ENCODE assay signal across 27 mouse cellular contexts in genomic region chr11:97190992-97191391, GRCm38 (mm10). TPM values are rescaled to one million over a fixed set of nuclear protein-coding genes. Genes with fewer than 3 reads are reported as not detected.
DNase-seq lines count a peak whose midpoint lies in the region; ATAC-seq and TF ChIP-seq lines count a peak whose summit lies in the region.
"Had no signal": no experiment of that assay in that cellular context is flagged by ENCODE, and none has a peak within 500 bp of the region (broad histone marks: within the 10 kb centered on the region; RNA-seq: fewer than 3 reads in every experiment).

No protein-coding gene starts in this region.

- TF ChIP-seq CTCF in MEL (IDR thresholded peaks at IDR 0.05 in 2 of 3, conservative IDR thresholded peaks at IDR 0.05 in 1 of 3; ENCODE audit: control insufficient read depth in 1 of 3, insufficient read depth in 1 of 3, low read depth in 2 of 3, low read length in 3 of 3, poor library complexity in 1 of 3, severe bottlenecking in 1 of 3), result no peak

- peaks cover 23% of the 10 kb centered on the region for H3K79me2 ChIP-seq in MEL (ENCODE audit: control insufficient read depth, insufficient read depth, low read length, poor library complexity)

- TF ChIP-seq EP300 in MEL (IDR thresholded peaks at IDR 0.05; ENCODE audit: low read depth in 1 of 2, low read length in 2 of 2), result no peak

- 86% methylated on average over 6 of the region's 6 CpGs for WGBS in kidney, embryonic 14.5 days

- H3K4me2 ChIP-seq in kidney, embryonic 14.5 days (replicated peaks; ENCODE audit: low read depth, low read length), result no peak overlapping the region
- H3K4me2 ChIP-seq: embryonic facial prominence, embryonic 15.5 days; hindbrain, embryonic 15.5 days; intestine, embryonic 15.5 days; lung, embryonic 14.5 days; midbrain, embryonic 15.5 days; neural tube, embryonic 13.5 days; stomach, embryonic 15.5 days had no signal

- H3K27me3 ChIP-seq in kidney, embryonic 14.5 days (ENCODE audit: control insufficient read depth, insufficient read depth, low read length), result no peaks in the 10 kb centered on the region
- no peaks in the 10 kb centered on the region for H3K27me3 ChIP-seq in MEL (ENCODE audit: control insufficient read depth in 1 of 2, insufficient read depth in 2 of 2, low read length in 2 of 2)
- H3K27me3 ChIP-seq: embryonic facial prominence, embryonic 15.5 days; hindbrain, embryonic 15.5 days; intestine, embryonic 15.5 days; liver, embryonic 13.5 days; midbrain, embryonic 15.5 days; neural tube, embryonic 13.5 days; stomach, embryonic 15.5 days had no signal

- peaks cover 5% of the 10 kb centered on the region; the same call in 1 of the 2 replicates for H3K36me3 ChIP-seq in kidney, embryonic 14.5 days (ENCODE audit: control insufficient read depth, insufficient read depth, low read length)
- peaks cover 4 to 16% of the 10 kb centered on the region in 2 experiments; a peak in 3 of 4 replicates for H3K36me3 ChIP-seq in MEL (ENCODE audit: control insufficient read depth in 1 of 2, insufficient read depth in 2 of 2, low read length in 2 of 2)
- H3K36me3 ChIP-seq: hindbrain, embryonic 15.5 days; intestine, embryonic 15.5 days; midbrain, embryonic 15.5 days; neural tube, embryonic 13.5 days; stomach, embryonic 15.5 days had no signal

- intact Hi-C loops in left cerebral cortex, postnatal 10 days (cut with DNase I), result no loop called here

- no peak overlapping the region for H3K4me3 ChIP-seq in kidney, embryonic 14.5 days (ENCODE audit: low read length)
- no peak overlapping the region for H3K4me3 ChIP-seq in MEL (ENCODE audit: control insufficient read depth in 1 of 2, insufficient read depth in 1 of 2, low read depth in 2 of 2, low read length in 2 of 2)
- H3K4me3 ChIP-seq: embryonic facial prominence, embryonic 15.5 days; hindbrain, embryonic 15.5 days; intestine, embryonic 15.5 days; layer of hippocampus, adult 2 months; liver, embryonic 13.5 days; midbrain, embryonic 15.5 days; neural tube, embryonic 13.5 days; stomach, embryonic 15.5 days had no signal

- TF ChIP-seq RAD21 in MEL (IDR thresholded peaks at IDR 0.05; ENCODE audit: low read depth, low read length), result no peak

- 0 out of 2 replicates have a peak overlapping the region, but pooled peaks have one; percentile 9 for H3K9ac ChIP-seq in kidney, embryonic 14.5 days (ENCODE audit: low read depth, low read length)
- no peak overlapping the region for H3K9ac ChIP-seq in MEL (ENCODE audit: control insufficient read depth, low read depth, low read length, poor library complexity, severe bottlenecking)
- H3K9ac ChIP-seq: embryonic facial prominence, embryonic 15.5 days; hindbrain, embryonic 15.5 days; intestine, embryonic 15.5 days; liver, embryonic 13.5 days; lung, embryonic 14.5 days; midbrain, embryonic 15.5 days; neural tube, embryonic 13.5 days; stomach, embryonic 15.5 days had no signal

- no peak for DNase-seq in kidney, adult 9 months
- peak; percentile 14 to 17 for DNase-seq in B cell, adult 2 months
- DNase-seq in MEL (ENCODE audit: low read depth, low spot score), result no peak
- DNase-seq in skeletal muscle tissue, adult 2 months (ENCODE audit: low read depth, low spot score), result peak; percentile 34
- DNase-seq in left cerebral cortex, postnatal 10 days (ENCODE audit: extremely low spot score in 1 of 2, low spot score in 2 of 2), result no peak
- no peak for DNase-seq in lung, postnatal 14 days
- DNase-seq in thymus, postnatal 25 days, result no peak
- DNase-seq: adrenal gland, adult 8-10 months; cerebellum, adult 18-20 months; cerebellum, postnatal 36 days; gastrocnemius, postnatal 10 days; kidney, adult 8-10 months; liver, embryonic 13.5 days; lung, embryonic 14.5 days; lung, postnatal 4 days; thymus, adult 18-20 months; thymus, postnatal 4 days had no signal

- no peaks in the 10 kb centered on the region for H3K9me3 ChIP-seq in kidney, embryonic 14.5 days (ENCODE audit: control insufficient read depth, low read length)
- no peaks in the 10 kb centered on the region for H3K9me3 ChIP-seq in MEL (replicated peaks; ENCODE audit: insufficient read depth, low read length)
- H3K9me3 ChIP-seq: embryonic facial prominence, embryonic 15.5 days; hindbrain, embryonic 15.5 days; intestine, embryonic 15.5 days; liver, embryonic 13.5 days; midbrain, embryonic 15.5 days; neural tube, embryonic 13.5 days; stomach, embryonic 15.5 days had no signal

- no peak for ATAC-seq in kidney, embryonic 14.5 days (ENCODE audit: low FRiP score, low TSS enrichment)
- ATAC-seq: activated CD4-positive, CD25-positive, alpha-beta regulatory T cell, adult 4 months; forebrain, embryonic 16.5 days; intestine, embryonic 15.5 days; midbrain, embryonic 15.5 days had no signal

- peaks cover 11% of the 10 kb centered on the region for H3K4me1 ChIP-seq in kidney, embryonic 14.5 days (ENCODE audit: control insufficient read depth, insufficient read depth, low read length)
- H3K4me1 ChIP-seq in MEL (ENCODE audit: control insufficient read depth in 1 of 2, insufficient read depth in 2 of 2, low read length in 2 of 2), result peaks cover 4 to 6% of the 10 kb centered on the region in 2 experiments
- H3K4me1 ChIP-seq: intestine, embryonic 15.5 days had no signal

- TF ChIP-seq POLR2A in MEL (IDR thresholded peaks at IDR 0.05; ENCODE audit: control insufficient read depth in 1 of 2, insufficient read depth in 1 of 2, low read depth in 1 of 2, low read length in 2 of 2, poor library complexity in 1 of 2), result peak in 1 of 2 experiments; percentile 40; a peak in 2 of 4 replicates

- no peak overlapping the region for H3K27ac ChIP-seq in kidney, embryonic 14.5 days (ENCODE audit: low read depth, low read length)
- no peak overlapping the region for H3K27ac ChIP-seq in MEL (ENCODE audit: control insufficient read depth, low read depth, low read length)
- H3K27ac ChIP-seq: embryonic facial prominence, embryonic 15.5 days; hindbrain, embryonic 15.5 days; intestine, embryonic 15.5 days; layer of hippocampus, adult 2 months; liver, embryonic 13.5 days; midbrain, embryonic 15.5 days; neural tube, embryonic 13.5 days; stomach, embryonic 15.5 days had no signal

TF ChIP-seq in MEL, 35 proteins besides CTCF, POLR2A, EP300 and RAD21:
- TF ChIP-seq MYC (IDR thresholded peaks at IDR 0.05; ENCODE audit: low read depth, low read length), result no peak
- TF ChIP-seq TAL1 (IDR thresholded peaks at IDR 0.05; ENCODE audit: low read length), result 0 out of 2 replicates have a peak, but pooled peaks have one; percentile 14

RNA-seq across cellular contexts. Expression of gene Kpnb1, which starts 3.3 kb away (rescaled TPM):
- polyA plus RNA-seq in kidney, embryonic 14.5 days (2014; fragmentation: Nextera tagmentation; extraction: Ambion mirVana), result 60.0 and 84.3 TPM in 2 replicates
- total RNA-seq in MEL (2012; rRNA removed), result 260 and 275 TPM in 2 replicates
- 100 to 1,000 TPM; 237 to 463 TPM for polyA plus RNA-seq in MEL (2012; ENCODE audit: insufficient read depth in 1 of 2, insufficient read length in 2 of 2, low read depth in 1 of 2, low replicate concordance in 2 of 2, missing spikeins in 1 of 2)
- total RNA-seq in left cerebral cortex, postnatal 10 days (2021), result 100 to 1,000 TPM; 121 to 122 TPM

RNA-seq across cellular contexts. Expression of gene Tbkbp1, which starts 39.7 kb away (rescaled TPM):
- polyA plus RNA-seq in kidney, embryonic 14.5 days (2014; fragmentation: Nextera tagmentation; extraction: Ambion mirVana), result 6.0 and 6.8 TPM in 2 replicates
- 10.3 and 11.7 TPM in 2 replicates for total RNA-seq in MEL (2012; rRNA removed)
- polyA plus RNA-seq in MEL (2012; ENCODE audit: insufficient read depth in 1 of 2, insufficient read length in 2 of 2, low read depth in 1 of 2, low replicate concordance in 2 of 2, missing spikeins in 1 of 2), result 10 to 100 TPM in 1 of 2 experiments, not detected in 1; 33.5 TPM
- 10 to 100 TPM; 52.4 to 53.7 TPM for total RNA-seq in left cerebral cortex, postnatal 10 days (2021)

Comparison
In these comparisons a context has a peak if more than half of its experiments do, and no peak if none do; other contexts are left out.
1. DNase-seq: peak in B cell, adult 2 months (2 of 2) and skeletal muscle tissue, adult 2 months (single experiment); none in kidney, adult 9 months (single experiment), MEL (single experiment), left cerebral cortex, postnatal 10 days (0 of 2), lung, postnatal 14 days (single experiment) and thymus, postnatal 25 days (single experiment).